Mouse (Mus musculus): ENCODE data around the gene Elmo1. TPM values are rescaled to one million over a fixed set of nuclear protein-coding genes. Genes with fewer than 3 reads are reported as not detected.
A peak's percentile ranks its signal among the peaks of the same experiment; 100 is the strongest.

Gene Elmo1
- polyA plus RNA-seq, 1 experiment, result 52.5 TPM

DNA sequence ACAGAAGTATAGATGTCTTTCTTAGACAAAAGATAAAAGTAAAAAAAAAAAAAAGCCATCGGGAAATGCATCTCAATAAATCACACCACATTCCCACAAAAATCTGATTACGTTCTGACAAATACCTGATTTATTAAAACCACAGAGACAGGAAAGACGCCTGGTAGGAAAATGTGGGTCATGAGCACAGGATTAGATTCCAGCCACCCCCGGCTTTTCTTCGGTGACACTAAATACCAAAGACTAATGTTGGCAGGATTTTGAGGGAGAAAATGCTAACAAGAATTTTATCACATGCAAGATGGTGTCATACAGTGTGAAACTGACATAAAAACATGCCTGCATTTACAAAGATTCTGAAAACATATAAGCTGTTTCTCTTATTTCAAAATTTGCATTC, 27.1 kb upstream of the Elmo1 start:
- Histone ChIP-seq H3K27ac (ENCODE audit: control insufficient read depth, insufficient read depth, low read length) (no peak overlapping the region), H3K36me3 (ENCODE audit: control insufficient read depth, insufficient read depth, low read length) (no peaks in the 10 kb centered on the region), H3K4me1 (replicated peaks; ENCODE audit: control insufficient read depth, insufficient read depth, low read length) (no peaks in the 10 kb centered on the region), H3K27me3 (ENCODE audit: control insufficient read depth, insufficient read depth, low read length) (no peaks in the 10 kb centered on the region), H3K4me3 (ENCODE audit: control insufficient read depth, insufficient read depth, low read length) (no peak overlapping the region)
- TF ChIP-seq CTCF (IDR thresholded peaks at IDR 0.05; ENCODE audit: borderline replicate concordance, control insufficient read depth, extremely low read depth, insufficient read depth, low read length, poor library complexity) (no peak), POLR2A (IDR thresholded peaks at IDR 0.05; ENCODE audit: control insufficient read depth, extremely low read depth, insufficient read depth, low read length, poor library complexity) (no peak)
- 76% methylated on average over 5 of the region's 5 CpGs for WGBS
- no peak for DNase-seq

DNA sequence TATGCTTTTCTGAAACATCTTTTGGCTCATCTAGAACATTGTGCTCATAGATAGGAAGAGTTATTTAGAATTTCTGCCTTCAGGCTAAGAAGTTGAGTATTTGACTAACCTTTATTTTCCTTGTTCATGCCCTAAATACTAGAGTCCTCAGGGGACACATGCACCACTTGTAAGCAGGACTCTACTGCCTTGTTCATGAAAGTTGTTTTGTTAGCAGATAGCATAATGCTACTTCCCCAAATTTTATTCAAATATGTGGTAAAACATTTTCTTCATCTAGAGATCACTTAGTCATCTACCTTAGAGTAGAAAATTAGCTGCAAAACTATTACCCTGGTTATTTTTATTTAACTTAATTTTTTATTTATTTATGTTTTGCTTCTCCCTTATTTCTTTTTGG, 18.4 kb upstream of the Elmo1 start:
- no peaks in the 10 kb centered on the region for H3K36me3 ChIP-seq (ENCODE audit: control insufficient read depth, insufficient read depth, low read length)
- H3K4me3 ChIP-seq (ENCODE audit: control insufficient read depth, insufficient read depth, low read length), result no peak overlapping the region
- TF ChIP-seq POLR2A (IDR thresholded peaks at IDR 0.05; ENCODE audit: control insufficient read depth, extremely low read depth, insufficient read depth, low read length, poor library complexity), result no peak
- no peak for TF ChIP-seq CTCF (IDR thresholded peaks at IDR 0.05; ENCODE audit: borderline replicate concordance, control insufficient read depth, extremely low read depth, insufficient read depth, low read length, poor library complexity)
- H3K4me1 ChIP-seq (replicated peaks; ENCODE audit: control insufficient read depth, insufficient read depth, low read length), result no peaks in the 10 kb centered on the region
- H3K27me3 ChIP-seq (ENCODE audit: control insufficient read depth, insufficient read depth, low read length), result no peaks in the 10 kb centered on the region
- DNase-seq, result no peak
- H3K27ac ChIP-seq (ENCODE audit: control insufficient read depth, insufficient read depth, low read length), result no peak overlapping the region

DNA sequence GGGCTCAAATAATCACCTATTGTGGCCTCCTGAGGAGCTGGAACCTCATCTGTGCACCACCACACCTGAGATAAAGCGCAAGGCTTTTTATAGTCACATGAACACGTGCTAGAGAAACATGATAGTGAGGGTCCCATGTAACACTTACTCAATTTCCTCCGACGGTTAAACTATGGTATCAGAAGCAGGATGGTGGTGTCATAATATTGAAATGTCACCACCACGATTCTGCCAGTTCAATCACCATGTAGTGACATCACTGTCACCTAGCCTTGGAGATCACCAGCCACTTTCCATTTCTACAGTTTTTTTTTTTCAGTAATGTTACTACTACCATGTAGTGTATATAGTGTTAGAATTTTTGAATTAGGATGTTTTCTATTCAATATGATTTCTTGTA, 17.4 kb upstream of the Elmo1 start:
- Histone ChIP-seq H3K36me3 (ENCODE audit: control insufficient read depth, insufficient read depth, low read length) (no peaks in the 10 kb centered on the region), H3K27ac (ENCODE audit: control insufficient read depth, insufficient read depth, low read length) (no peak overlapping the region), H3K4me3 (ENCODE audit: control insufficient read depth, insufficient read depth, low read length) (no peak overlapping the region), H3K27me3 (ENCODE audit: control insufficient read depth, insufficient read depth, low read length) (no peaks in the 10 kb centered on the region), H3K4me1 (replicated peaks; ENCODE audit: control insufficient read depth, insufficient read depth, low read length) (no peaks in the 10 kb centered on the region)
- no peak for TF ChIP-seq POLR2A (IDR thresholded peaks at IDR 0.05; ENCODE audit: control insufficient read depth, extremely low read depth, insufficient read depth, low read length, poor library complexity)
- TF ChIP-seq CTCF (IDR thresholded peaks at IDR 0.05; ENCODE audit: borderline replicate concordance, control insufficient read depth, extremely low read depth, insufficient read depth, low read length, poor library complexity), result no peak
- 91% methylated on average over 5 of the region's 5 CpGs for WGBS
- no peak for DNase-seq

DNA sequence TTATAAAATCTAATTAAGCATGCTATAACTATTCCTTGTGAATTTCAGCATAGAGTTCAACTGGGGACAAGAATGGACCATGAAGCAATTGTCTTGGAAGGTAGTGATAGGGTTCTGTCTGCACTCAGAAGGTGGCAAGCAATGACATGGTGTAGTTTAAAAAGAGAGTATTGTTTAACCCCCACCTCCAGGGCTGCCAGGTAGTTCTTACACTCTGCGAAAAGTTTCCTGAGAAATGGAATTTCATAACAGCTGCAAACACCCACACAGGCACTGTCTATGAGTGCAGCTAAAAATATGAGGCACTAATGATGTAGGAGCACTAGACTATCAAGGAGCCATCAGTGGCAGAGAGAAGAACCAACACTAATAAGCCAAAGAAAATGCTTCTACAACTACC, 13.9 kb upstream of the Elmo1 start:
- no peak overlapping the region for H3K4me3 ChIP-seq (ENCODE audit: control insufficient read depth, insufficient read depth, low read length)
- 89% methylated on average over 1 of the region's 1 CpGs for WGBS
- no peaks in the 10 kb centered on the region for H3K36me3 ChIP-seq (ENCODE audit: control insufficient read depth, insufficient read depth, low read length)
- H3K27ac ChIP-seq (ENCODE audit: control insufficient read depth, insufficient read depth, low read length), result no peak overlapping the region
- no peak for DNase-seq
- TF ChIP-seq CTCF (IDR thresholded peaks at IDR 0.05; ENCODE audit: borderline replicate concordance, control insufficient read depth, extremely low read depth, insufficient read depth, low read length, poor library complexity) (no peak), POLR2A (IDR thresholded peaks at IDR 0.05; ENCODE audit: control insufficient read depth, extremely low read depth, insufficient read depth, low read length, poor library complexity) (no peak)
- H3K27me3 ChIP-seq (ENCODE audit: control insufficient read depth, insufficient read depth, low read length), result no peaks in the 10 kb centered on the region
- H3K4me1 ChIP-seq (replicated peaks; ENCODE audit: control insufficient read depth, insufficient read depth, low read length), result no peaks in the 10 kb centered on the region

DNA sequence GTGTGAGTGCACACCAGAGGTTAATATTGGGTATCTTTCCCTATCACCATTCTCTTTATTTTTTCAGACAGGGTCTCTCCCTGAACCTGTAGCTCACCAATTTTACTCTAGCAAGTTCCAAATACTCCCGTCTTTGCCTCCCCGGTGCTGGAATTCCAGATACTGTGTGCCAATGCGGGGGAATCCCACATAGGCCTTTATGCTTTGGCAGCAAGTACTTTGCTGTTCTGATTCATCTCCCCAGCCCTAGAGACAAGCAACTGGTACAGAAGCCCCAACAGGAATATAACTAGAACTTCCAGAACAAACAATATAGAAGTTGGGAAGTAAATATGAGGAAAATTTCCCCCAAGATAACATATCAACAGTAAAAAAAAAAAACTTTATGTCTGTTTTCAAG, 13.2 kb upstream of the Elmo1 start:
- TF ChIP-seq POLR2A (IDR thresholded peaks at IDR 0.05; ENCODE audit: control insufficient read depth, extremely low read depth, insufficient read depth, low read length, poor library complexity) (no peak), CTCF (IDR thresholded peaks at IDR 0.05; ENCODE audit: borderline replicate concordance, control insufficient read depth, extremely low read depth, insufficient read depth, low read length, poor library complexity) (no peak)
- WGBS, result 96% methylated on average over 3 of the region's 3 CpGs
- H3K27ac ChIP-seq (ENCODE audit: control insufficient read depth, insufficient read depth, low read length), result no peak overlapping the region
- H3K36me3 ChIP-seq (ENCODE audit: control insufficient read depth, insufficient read depth, low read length), result no peaks in the 10 kb centered on the region
- H3K27me3 ChIP-seq (ENCODE audit: control insufficient read depth, insufficient read depth, low read length), result no peaks in the 10 kb centered on the region
- no peaks in the 10 kb centered on the region for H3K4me1 ChIP-seq (replicated peaks; ENCODE audit: control insufficient read depth, insufficient read depth, low read length)
- no peak for DNase-seq
- H3K4me3 ChIP-seq (ENCODE audit: control insufficient read depth, insufficient read depth, low read length), result no peak overlapping the region

DNA sequence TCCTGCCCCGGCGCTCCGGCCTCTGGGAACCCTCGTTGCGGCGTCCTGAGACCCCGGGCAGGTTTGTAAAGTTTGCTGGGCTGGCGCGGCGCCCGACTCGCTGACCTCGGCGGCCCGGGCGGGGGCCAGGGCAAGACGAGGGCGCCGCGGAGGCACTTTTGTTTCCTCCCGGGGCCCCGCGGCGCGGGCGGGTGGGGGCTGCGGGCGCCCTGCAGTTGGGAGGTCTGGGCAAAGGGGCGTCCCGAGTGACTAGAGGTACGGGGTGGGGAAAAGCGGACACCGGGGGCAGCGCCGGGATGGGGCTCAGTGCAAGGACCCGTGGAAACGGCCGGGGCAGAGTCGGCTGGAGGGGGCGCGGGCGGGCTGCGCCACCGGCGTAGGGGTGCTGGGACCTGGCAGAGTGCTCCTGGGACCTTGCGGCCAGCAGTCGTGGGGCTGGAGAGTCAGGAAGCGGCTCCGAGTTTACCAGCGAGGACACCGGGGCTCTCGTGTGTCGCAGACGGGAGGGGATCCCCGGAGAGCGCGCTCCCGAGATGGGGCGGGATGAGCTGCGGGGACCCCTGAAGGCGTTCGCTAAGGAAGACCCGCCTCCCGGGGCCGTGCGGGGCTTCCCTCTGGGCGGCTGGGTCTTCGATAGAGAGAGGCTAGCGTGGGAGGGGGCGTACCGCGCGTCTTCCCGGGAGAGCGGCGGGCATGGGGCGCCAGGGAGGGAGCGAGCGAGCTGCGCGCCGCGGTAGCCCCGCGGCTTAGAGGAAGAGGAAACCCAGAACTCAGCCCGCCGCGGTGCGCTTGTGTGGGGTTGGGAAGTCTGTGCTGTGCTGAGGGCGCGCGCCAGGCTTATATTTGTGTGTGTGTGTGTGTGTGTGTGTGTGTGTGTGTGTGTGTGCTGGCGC, 561 bp downstream of the Elmo1 start:
- peak overlapping the region; percentile 89 for H3K4me3 ChIP-seq (ENCODE audit: control insufficient read depth, insufficient read depth, low read length)
- H3K27me3 ChIP-seq (ENCODE audit: control insufficient read depth, insufficient read depth, low read length), result no peaks in the 10 kb centered on the region
- peaks cover 14% of the 10 kb centered on the region for H3K4me1 ChIP-seq (replicated peaks; ENCODE audit: control insufficient read depth, insufficient read depth, low read length)
- no peak for TF ChIP-seq POLR2A (IDR thresholded peaks at IDR 0.05; ENCODE audit: control insufficient read depth, extremely low read depth, insufficient read depth, low read length, poor library complexity)
- 0 out of 2 replicates have a peak, but pooled peaks have one; percentile 18 for TF ChIP-seq CTCF (IDR thresholded peaks at IDR 0.05; ENCODE audit: borderline replicate concordance, control insufficient read depth, extremely low read depth, insufficient read depth, low read length, poor library complexity)
- WGBS, result under 1% methylated on average over 93 of the region's 93 CpGs
- H3K36me3 ChIP-seq (ENCODE audit: control insufficient read depth, insufficient read depth, low read length), result no peaks in the 10 kb centered on the region
- H3K27ac ChIP-seq (ENCODE audit: control insufficient read depth, insufficient read depth, low read length), result no peak overlapping the region
- DNase-seq, result peak; percentile 74

All from thymus, adult 2 months (tissue).